Mouse (Mus musculus) kidney, postnatal 25 days (tissue): ENCODE results near the gene Spdef.

Experiments
- DNase-seq, 2 experiments: peaks; one replicate each; pipeline ENCODE4 v3.0.0; 2021; ENCODE audit warnings: mixed read lengths in 2 of 2

The Spdef gene

GRCm38 (mm10) chr17:27728770-27729169 is at the start of gene Spdef:
Spdef (minus strand) TSS chr17:27728955.
- DNase-seq, result no peak

DNA sequence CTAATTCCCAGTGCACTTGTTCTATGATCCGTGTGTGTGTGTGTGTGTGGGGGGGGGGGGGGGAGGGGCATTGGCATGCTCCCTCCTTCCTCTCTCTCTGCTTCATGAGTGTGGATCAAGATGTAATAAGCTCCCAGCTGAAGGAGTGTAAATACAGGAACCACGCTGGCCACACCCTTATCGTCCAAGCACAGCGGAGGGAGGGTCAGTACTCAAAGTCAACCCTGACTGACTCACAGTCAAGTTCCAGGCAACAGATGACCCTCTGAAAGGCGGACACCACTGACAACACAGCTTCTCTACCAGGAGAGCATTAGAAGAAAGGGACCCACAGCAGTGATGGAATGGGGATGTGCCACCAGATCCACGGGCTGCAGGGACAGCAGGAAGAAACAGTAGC is 49.1 kb upstream of the Spdef start:
- no peak for DNase-seq

- no peak for DNase-seq
Observed at GRCm38 (mm10) chr17:27774198-27774597, 45.4 kb upstream of the Spdef start.

- no peak for DNase-seq
Observed at GRCm38 (mm10) chr17:27771616-27772015, 42.9 kb upstream of the Spdef start.

DNA sequence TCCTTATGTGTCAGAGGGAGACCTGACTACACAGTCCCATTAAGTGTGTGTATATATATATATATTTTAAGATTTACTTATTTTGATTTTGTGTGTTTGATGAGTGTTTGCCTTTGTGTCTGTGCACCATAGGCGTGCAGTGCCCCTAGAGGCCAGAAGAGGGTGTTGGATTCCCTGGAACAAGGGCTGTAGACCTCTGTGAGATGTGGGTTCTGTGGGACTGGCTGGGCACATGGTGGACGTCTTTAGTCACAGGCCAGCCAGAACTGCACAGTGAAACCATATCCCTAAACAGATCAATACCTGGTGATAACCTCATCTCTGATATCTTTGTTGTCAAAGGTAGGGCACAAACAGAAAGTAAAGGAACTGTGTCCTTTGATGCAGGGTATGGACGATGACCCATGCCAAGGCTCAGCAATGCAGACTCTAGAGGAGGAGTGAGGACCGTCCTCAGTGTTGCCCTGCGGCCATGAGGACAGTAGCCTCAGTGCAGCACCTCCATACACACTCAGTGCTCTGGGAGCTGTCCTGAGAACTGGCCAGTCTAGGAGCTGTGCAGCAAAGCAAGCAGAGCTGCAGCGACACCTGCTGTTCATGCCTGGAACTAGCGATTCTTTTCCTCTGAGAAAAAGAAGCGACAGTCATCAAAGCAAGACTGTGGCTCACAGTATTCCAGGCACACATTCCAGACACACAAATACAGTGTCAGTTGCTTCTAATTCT is 40.2 kb upstream of the Spdef start:
- DNase-seq, result peak; percentile 58 to 80

DNA sequence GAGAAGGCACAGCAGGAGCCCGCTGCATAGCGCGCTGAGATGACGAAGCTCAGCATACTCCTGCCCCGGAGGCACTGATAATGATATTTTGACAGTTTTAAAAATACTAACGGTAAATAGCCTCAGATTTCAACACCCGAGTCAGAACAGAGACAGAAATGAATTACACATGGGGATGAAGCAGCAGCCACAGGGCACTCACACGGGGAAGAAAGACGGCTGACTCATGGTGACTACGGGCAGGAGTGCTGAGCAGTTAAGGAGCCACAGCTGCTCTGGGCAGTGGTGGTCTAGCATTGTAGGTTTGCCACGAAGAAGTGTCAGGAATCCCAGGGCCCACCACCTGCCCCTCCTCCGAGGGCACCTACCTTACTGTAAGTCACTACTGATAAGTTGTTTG is 38.8 kb upstream of the Spdef start:
- DNase-seq, result no peak

GRCm38 (mm10) chr17:27767120-27767519 is 38.4 kb upstream of the Spdef start:
- DNase-seq, result no peak

- DNase-seq, result no peak
Observed at GRCm38 (mm10) chr17:27765066-27765465, 36.3 kb upstream of the Spdef start.

DNA sequence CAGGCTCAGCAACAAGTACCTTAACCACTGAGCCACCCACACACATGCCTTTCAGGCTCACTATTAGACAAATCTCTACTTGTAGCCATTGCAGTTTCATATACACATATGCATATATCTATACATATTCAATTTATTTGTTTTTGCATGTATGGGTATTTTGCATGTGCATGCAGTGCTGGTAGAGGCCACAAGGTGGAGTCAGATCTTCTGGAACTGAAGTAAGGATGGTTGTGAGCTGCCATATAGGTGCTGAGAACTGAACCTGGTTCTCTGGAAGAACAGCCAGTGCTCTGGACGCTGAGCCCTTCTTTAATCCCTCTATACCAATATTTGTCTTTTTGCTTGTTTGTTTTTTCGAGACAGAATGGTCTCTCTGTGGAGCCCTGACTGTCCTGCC is 35.7 kb upstream of the Spdef start:
- no peak for DNase-seq

- no peak for DNase-seq
Observed at GRCm38 (mm10) chr17:27762884-27763283, 34.1 kb upstream of the Spdef start.

DNA sequence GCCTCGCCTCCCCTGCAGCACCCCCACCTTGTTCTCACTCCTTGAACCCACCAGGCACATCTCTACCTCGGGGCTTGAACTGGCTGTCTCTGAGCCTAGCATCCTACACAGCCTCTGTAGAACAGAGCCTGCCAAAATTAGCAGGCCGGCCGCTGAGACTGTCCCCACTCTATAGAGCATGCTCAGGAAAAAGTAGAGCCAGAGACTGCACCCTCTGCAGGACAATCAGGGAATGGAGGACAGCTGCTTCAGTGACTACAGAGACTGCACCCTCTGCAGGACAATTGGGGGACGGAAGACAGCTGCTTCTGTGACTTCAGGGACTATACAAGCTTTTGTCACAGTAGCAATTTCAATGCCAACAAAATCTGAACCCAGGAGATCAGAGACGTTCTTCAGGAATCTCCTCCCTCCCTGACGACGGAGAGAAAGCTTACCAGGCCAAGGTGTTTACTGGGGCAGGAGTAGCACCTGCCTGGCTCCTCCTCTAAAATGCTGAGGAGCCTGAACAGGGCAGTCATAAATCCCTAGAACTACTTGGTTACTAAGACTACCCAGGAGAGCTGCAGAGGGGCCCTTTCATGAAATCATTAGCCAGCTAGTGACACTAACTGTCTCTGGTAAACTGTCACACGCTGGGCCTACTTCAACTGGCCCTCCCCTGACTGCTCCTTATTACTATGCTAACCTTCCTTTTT is 33.0 kb upstream of the Spdef start:
- DNase-seq, result peak; percentile 68 to 75

- no peak for DNase-seq
Observed at GRCm38 (mm10) chr17:27760169-27760568, 31.4 kb upstream of the Spdef start.

DNA sequence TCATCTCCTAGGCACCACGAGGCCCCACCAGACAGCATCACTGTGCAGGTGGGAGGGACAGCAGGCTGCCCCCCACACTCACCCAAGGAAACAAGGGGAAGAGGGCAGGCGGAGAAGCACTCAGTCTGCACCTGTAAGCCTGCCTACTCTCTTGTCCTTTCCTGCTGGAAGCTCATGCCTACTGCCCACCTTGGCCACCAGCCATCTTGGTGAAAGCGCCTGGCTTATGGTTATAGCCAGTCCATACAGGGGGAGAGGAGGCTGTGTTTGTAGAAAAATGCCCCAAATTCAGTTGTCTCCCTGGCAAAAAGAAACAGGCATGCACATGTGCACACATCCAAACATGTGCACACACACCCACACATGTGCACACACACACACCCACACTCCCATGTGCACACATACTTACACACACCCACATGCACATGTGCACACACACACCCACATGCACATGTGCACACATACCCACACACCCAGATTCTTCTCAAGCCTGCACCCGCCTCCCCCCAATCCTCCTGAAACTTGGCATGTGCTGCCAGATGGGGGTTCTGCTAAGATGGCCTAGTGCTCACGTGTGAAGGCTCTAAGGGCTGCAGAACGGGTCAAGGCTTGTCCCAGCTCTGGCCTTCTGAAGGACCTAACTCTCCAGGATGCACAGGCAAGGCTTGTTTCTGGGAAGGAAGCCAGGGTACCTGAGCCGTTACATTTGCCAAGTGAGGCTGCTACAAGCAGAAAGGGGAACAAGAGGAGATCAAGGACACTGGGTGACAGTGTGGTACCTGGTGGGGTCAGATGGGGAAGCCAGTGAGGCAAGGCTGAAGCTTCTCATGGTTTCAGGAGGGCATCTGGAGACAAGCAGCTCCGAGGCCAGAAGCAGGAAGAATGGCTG is 22.8 kb upstream of the Spdef start:
- no peak for DNase-seq

GRCm38 (mm10) chr17:27750451-27750942 is 21.7 kb upstream of the Spdef start:
- no peak for DNase-seq

- no peak for DNase-seq
Observed at GRCm38 (mm10) chr17:27748123-27748522, 19.4 kb upstream of the Spdef start.

DNA sequence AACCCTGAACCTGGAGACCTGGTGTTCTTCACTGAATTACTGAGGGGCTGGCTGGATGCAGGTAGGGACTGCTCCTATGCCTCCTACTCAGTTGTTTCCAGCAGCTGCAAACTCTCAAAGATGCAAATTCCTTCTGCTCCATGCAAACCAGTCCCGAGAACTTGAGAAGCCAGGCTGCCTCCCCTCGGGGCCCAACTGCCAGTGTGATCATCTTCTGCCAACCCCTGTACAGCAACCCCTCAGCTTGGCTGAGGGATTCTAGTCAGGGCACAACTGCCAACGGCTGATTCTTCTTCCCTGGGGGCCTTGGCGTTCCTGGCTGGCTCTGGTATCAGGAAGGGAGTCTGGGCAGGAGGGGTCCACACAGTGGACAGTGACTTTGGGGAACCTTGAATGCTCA is 17.7 kb upstream of the Spdef start:
- DNase-seq, result no peak

DNA sequence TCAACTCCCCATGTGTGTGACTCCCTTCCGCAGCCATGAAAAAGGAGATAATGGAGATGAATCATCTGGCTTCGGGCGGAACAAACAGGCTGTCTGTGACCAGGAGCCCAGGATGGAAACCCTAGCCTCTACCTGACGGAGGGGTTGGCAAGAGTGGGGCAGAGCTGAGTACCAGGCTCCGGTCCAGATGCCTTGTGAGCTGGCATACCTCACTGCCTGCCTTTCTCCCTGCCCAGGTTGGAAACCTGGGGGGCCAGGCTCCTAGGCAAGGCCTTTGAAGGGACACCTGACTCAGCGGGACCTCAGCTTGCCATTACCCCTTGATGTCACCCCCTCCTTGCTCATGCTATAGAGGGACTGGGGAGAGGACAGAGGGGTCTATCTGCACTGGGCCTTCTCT is 12.2 kb upstream of the Spdef start:
- no peak for DNase-seq

DNA sequence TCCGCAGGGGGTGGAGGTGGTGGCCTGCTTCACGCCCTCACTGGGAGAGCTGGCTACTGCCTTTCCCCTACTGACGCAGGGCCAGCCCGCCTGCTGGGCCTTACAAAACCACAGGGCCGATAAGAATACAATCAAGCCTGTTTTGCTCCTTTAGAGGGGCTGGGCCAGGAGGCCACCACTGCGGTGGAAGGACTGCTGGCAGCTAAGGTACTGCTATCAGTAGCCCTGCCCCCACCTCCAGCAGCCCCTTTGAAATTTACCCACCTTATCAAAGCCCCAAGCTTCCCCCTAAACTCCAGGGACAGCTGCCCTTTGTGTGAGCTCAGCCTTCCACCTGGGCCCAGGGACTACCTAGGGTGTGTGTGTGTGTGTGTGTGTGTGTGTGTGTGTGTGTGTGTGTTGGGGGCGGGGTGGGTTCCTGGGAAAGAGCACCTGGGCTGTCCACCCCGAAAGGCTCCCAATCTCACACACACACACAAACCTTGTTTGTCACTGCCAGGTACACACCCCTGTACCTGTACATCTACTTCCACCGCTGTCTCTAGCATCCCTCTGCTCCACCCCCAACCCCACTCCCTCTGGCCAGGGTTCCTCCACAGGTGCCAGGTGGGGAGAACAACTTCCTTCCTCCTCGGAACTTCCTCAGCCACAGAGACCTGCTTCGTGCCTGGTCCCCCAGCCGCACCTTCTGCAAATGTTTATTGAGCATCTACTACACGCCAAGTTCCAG is 5.8 kb upstream of the Spdef start:
- no peak for DNase-seq

- no peak for DNase-seq
Observed at GRCm38 (mm10) chr17:27732694-27733093, 3.9 kb upstream of the Spdef start.

- no peak for DNase-seq
Observed at GRCm38 (mm10) chr17:27732152-27732551, 3.4 kb upstream of the Spdef start.

DNA sequence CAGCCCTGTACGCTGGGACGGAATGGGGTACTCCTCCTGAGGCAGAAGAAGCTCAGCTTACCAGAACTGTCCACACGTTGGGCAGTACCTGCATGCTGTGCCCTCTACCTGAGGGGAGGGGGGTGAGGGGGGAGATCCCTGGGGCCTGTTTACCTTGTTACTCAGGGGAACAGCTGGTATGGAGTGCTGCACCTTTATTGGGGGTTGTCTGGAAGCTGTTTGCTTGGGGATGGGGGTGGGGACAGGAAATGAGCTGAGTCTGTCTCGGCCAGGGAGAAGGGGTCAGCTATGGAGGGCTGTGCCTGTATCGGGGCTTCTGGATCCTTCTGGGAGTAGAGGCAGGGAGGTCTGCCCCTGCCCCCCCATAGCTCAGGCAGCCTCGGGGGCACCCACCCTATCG is 2.2 kb downstream of the Spdef start:
- no peak for DNase-seq

DNA sequence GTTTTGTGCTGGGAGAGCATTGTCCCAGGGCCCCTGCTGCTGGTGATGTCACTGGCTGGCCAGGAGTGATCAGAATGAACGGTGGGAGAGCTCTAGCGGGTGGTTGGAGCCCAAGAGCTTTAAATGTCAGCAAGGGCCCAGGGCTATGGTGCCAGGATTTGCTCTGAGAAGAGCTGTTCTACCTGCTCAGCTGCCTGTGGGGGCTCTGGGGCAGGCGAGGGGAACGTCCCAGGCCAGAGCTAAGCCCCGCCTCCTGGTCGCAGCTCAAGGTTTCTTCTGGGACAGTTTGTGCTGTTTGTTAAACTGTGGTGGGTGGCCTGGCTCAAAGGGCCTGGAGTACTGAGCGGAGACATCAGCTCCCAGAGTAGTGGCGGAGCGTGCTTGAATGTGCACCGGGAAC is 3.3 kb downstream of the Spdef start:
- DNase-seq, result no peak

DNA sequence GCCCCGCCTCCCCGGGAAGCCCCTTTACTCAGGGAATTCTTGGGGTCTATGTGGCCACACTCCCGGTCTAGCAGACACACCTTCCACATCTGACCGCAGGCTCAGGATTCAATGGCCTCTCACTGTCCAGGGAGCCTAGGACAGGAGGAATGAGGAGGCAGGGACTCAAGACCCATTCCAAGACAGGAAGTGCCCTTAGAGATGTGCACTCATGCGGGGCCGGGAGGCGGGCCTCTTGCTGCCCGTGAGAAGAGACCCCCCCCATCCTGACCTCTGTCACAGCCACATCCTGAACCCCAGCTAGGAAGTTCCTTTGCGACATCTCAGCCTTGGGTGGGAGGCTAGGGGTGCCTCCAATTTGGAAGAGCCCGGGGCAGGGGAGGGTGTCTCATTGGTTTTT is 3.7 kb downstream of the Spdef start:
- no peak for DNase-seq
